Mouse (Mus musculus) intestine, embryonic 15.5 days (tissue): ENCODE results near the gene Rnaseh2c. TPM values are rescaled to one million over a fixed set of nuclear protein-coding genes. Genes with fewer than 3 reads are reported as not detected.

ENCODE experiments used
- ATAC-seq: fragments of 200-750 bp; cut with Nextera tagmentation; 2 replicates; pipeline ENCODE4 v1.8.0; 2017; ENCODE audit warnings: moderate TSS enrichment, moderate library complexity
- H3K27ac ChIP-seq: fragments of 300-500 bp; sonication (generic); 2 replicates; pipeline ENCODE4 v1.5.1; 2015; ENCODE audit warnings: mild to moderate bottlenecking, inconsistent platforms
- H3K27me3 ChIP-seq: fragments of 300-500 bp; sonication (generic); replicated peaks from 2 replicates; pipeline ENCODE4 v1.6.1; 2015; ENCODE audit warnings: inconsistent platforms
- H3K36me3 ChIP-seq: fragments of 300-500 bp; sonication (generic); 2 replicates; pipeline ENCODE4 v1.6.1; 2015; ENCODE audit warnings: inconsistent platforms
- H3K4me1 ChIP-seq: fragments of 300-500 bp; sonication (generic); replicated peaks from 2 replicates; pipeline ENCODE4 v1.6.1; 2015; ENCODE audit warnings: inconsistent platforms
- H3K4me2 ChIP-seq: fragments of 300-500 bp; sonication (generic); replicated peaks from 2 replicates; pipeline ENCODE4 v1.6.1; 2015; ENCODE audit warnings: mild to moderate bottlenecking, inconsistent platforms
- H3K4me3 ChIP-seq: fragments of 300-500 bp; sonication (generic); replicated peaks from 2 replicates; pipeline ENCODE4 v1.5.1; 2015; ENCODE audit warnings: inconsistent platforms
- H3K9ac ChIP-seq: fragments of 300-500 bp; sonication (generic); 2 replicates; pipeline ENCODE4 v1.6.1; 2015; ENCODE audit warnings: inconsistent platforms
- H3K9me3 ChIP-seq: fragments of 300-500 bp; sonication (generic); 2 replicates; pipeline ENCODE4 v1.6.1; 2016; ENCODE audit warnings: inconsistent platforms
- WGBS: fragments of 180-500 bp; shearing (Covaris S2); methylation state at CpG from one replicate; pipeline ENCODE4 v1.1.7; 2015; 5-methylcytosine and 5-hydroxymethylcytosine counted together
- polyA plus RNA-seq: library from polyadenylated mRNA; unstranded; fragments of >200 nt; fragmentation: Nextera tagmentation; extraction: Ambion mirVana; gene quantifications from 2 replicates; pipeline ENCODE4 v1.2.1, GENCODE M21; 2015

The Rnaseh2c gene
- polyA plus RNA-seq, 1 experiment from 2014 or later: 149 TPM

DNA sequence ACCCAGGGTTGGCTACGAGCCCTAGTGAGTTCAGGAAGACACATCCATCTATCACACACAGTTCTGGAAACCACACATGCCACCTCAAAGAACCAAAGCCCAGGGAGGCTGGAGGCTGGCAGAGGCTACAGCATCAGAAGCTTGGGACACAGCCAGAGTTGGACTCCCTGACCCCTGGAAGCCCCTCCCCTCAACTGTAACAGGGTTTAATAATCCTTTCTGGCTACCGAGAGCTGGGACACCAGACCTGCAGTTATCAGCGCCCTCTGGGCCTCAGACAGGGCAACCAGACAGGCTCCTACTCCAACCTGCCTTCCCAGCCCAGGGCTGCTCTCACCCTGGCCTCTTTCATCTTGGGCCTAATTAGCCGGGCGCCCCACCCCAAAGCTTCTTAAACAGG lies 35.4 kb upstream of the Rnaseh2c start:
- Histone ChIP-seq H3K4me1 (peaks cover 31% of the 10 kb centered on the region), H3K4me3 (0 out of 2 replicates have a peak overlapping the region, but pooled peaks have one; percentile 80), H3K9me3 (no peaks in the 10 kb centered on the region), H3K9ac (0 out of 2 replicates have a peak overlapping the region, but pooled peaks have one; percentile 86), H3K36me3 (peaks cover 8% of the 10 kb centered on the region; the same call in 1 of the 2 replicates), H3K4me2 (peak overlapping the region; percentile 96), H3K27ac (peak overlapping the region; percentile 97), H3K27me3 (peaks cover 6% of the 10 kb centered on the region)
- 54% methylated on average over 5 of the region's 5 CpGs for WGBS
- no peak for ATAC-seq

DNA sequence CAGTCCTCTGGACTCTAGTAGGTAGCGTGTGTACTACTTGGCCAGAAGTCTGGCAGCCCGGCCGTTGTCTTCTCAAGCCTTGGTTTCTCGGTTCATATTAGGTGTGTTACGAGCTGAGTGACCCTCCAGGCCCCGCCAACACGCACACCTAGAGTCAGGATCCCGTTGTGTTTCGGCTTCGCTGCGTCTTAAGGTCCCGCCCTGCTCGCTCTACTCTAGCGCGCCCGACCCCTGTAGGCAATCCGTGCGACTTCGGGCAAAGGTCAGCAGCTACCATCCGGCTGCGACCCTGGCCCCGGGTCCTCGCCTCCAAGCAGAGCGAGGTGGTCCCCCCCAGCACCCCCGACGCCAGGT lies 34.5 kb upstream of the Rnaseh2c start:
- 2% methylated on average over 26 of the region's 26 CpGs for WGBS
- ATAC-seq: peak; percentile 52
- peak overlapping the region; percentile 96 for H3K4me2 ChIP-seq
- no peaks in the 10 kb centered on the region for H3K9me3 ChIP-seq
- peak overlapping the region; percentile 86 for H3K9ac ChIP-seq
- H3K27ac ChIP-seq: peak overlapping the region; percentile 97
- H3K4me3 ChIP-seq: peak overlapping the region; percentile 80
- peaks cover 31% of the 10 kb centered on the region for H3K4me1 ChIP-seq
- H3K27me3 ChIP-seq: no peaks in the 10 kb centered on the region
- H3K36me3 ChIP-seq: peaks cover 8% of the 10 kb centered on the region; the same call in 1 of the 2 replicates

GRCm38 (mm10) chr19:5567534-5568469 lies 33.9 kb upstream of the Rnaseh2c start, which contains the start of gene Ap5b1:
Gene Ap5b1 (plus strand): TSS chr19:5568025.
- WGBS: under 1% methylated on average over 90 of the region's 102 CpGs
- H3K27me3 ChIP-seq: no peaks in the 10 kb centered on the region
- peak within 1 kb of the TSS; percentile 97 for H3K27ac ChIP-seq
- peaks cover 8% of the 10 kb centered on the region; the same call in 1 of the 2 replicates for H3K36me3 ChIP-seq
- no peaks in the 10 kb centered on the region for H3K9me3 ChIP-seq
- ATAC-seq: peak; percentile 93
- peaks cover 31% of the 10 kb centered on the region for H3K4me1 ChIP-seq
- H3K4me2 ChIP-seq: peak within 1 kb of the TSS; percentile 96
- peak within 1 kb of the TSS; percentile 80 for H3K4me3 ChIP-seq
- peak within 1 kb of the TSS; percentile 86 for H3K9ac ChIP-seq

GRCm38 (mm10) chr19:5568470-5569140 lies 33.1 kb upstream of the Rnaseh2c start:
- Histone ChIP-seq H3K4me2 (peak overlapping the region; percentile 96), H3K27ac (peak overlapping the region; percentile 97), H3K27me3 (no peaks in the 10 kb centered on the region), H3K4me3 (peak overlapping the region; percentile 80), H3K4me1 (peaks cover 31% of the 10 kb centered on the region), H3K9ac (peak overlapping the region; percentile 86), H3K36me3 (peaks cover 8% of the 10 kb centered on the region; the same call in 1 of the 2 replicates), H3K9me3 (no peaks in the 10 kb centered on the region)
- ATAC-seq: peak; percentile 22
- WGBS: 9% methylated on average over 27 of the region's 27 CpGs

- WGBS: 88% methylated on average over 10 of the region's 10 CpGs
- H3K4me3 ChIP-seq: no peak overlapping the region
- H3K4me2 ChIP-seq: 0 out of 2 replicates have a peak overlapping the region, but pooled peaks have one; percentile 96
Measured at GRCm38 (mm10) chr19:5569521-5569920, 32.2 kb upstream of the Rnaseh2c start.

DNA sequence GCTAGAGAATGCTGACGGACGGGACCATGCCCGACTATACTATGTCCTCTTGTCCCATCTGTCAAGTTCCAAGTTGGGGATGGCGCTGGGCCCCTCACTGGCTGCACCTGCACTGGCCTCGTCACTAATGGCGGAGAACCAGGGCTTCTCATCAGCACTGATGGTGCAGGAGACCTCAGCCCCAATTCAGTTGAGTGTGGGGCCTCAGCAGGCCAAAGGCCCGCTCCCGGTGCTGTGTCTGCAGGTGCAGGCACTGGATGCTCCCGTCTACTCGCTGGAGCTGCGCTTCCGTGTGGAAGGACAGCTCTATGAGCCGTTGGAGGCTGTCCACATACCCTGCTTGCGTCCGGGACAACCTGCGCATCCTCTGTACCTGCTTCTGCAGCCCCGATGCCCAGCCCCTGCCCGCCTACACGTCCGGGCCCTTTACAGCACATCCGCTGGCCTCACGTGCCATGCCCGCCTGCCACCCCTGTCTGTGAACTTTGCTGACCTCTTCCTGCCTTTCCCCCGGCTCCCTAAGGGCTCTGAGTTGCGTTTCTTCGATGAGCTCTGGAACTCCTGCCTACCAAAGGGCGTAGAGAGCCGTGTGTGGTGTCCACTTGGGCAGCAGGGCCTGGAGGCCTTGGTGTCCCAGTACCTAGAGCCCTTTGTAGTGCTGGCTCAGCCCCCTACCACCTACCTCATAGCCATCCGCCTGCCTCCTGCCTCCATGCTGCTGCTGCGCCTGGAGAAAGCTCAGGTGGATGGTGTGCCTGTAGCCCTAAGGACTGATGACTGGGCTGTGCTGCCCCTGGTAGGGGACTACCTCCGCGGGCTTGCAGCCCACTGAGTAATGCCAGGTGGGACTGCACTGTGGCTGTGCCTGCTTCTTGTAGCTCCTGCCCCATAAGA lies 31.1 kb upstream of the Rnaseh2c start:
- Histone ChIP-seq H3K27ac (no peak overlapping the region), H3K9ac (no peak overlapping the region), H3K4me3 (no peak overlapping the region), H3K36me3 (peaks cover 8% of the 10 kb centered on the region; the same call in 1 of the 2 replicates), H3K9me3 (no peaks in the 10 kb centered on the region), H3K4me1 (peaks cover 27% of the 10 kb centered on the region), H3K4me2 (no peak overlapping the region), H3K27me3 (no peaks in the 10 kb centered on the region)
- ATAC-seq: no peak
- WGBS: 89% methylated on average over 32 of the region's 32 CpGs

More at GRCm38 (mm10) chr19:5569521-5569920, 32.2 kb upstream of the Rnaseh2c start:
- no peak for ATAC-seq
- H3K4me1 ChIP-seq: peaks cover 28% of the 10 kb centered on the region
- no peaks in the 10 kb centered on the region for H3K9me3 ChIP-seq
- H3K27me3 ChIP-seq: no peaks in the 10 kb centered on the region
- H3K27ac ChIP-seq: no peak overlapping the region
- H3K9ac ChIP-seq: peak overlapping the region; percentile 12; the same call in 1 of the 2 replicates
- H3K36me3 ChIP-seq: peaks cover 8% of the 10 kb centered on the region; the same call in 1 of the 2 replicates

DNA sequence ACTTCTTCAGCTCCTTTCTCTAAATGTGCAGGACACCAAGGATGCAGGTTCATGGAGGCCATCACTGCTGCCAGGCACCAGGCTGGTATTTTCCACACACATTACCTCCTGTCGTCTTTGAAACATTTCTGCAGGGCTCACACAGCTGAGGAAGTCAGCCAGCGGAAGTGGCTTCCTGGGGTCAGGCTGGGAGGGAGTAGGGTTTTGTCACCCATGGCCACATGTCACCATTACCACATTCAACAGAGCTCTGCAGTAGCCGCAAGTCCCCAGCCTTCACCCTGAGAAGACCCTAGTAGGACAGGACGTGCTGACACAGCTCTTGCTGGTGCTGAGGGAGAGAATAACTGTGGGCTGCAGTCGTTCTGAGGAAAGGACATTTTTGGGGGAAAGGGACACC lies 29.8 kb upstream of the Rnaseh2c start:
- Histone ChIP-seq H3K27me3 (no peaks in the 10 kb centered on the region), H3K9me3 (no peaks in the 10 kb centered on the region), H3K36me3 (peaks cover 8% of the 10 kb centered on the region; the same call in 1 of the 2 replicates), H3K27ac (no peak overlapping the region), H3K4me1 (peaks cover 21% of the 10 kb centered on the region), H3K4me2 (no peak overlapping the region), H3K9ac (no peak overlapping the region), H3K4me3 (no peak overlapping the region)
- WGBS: 79% methylated on average over 5 of the region's 5 CpGs
- no peak for ATAC-seq

DNA sequence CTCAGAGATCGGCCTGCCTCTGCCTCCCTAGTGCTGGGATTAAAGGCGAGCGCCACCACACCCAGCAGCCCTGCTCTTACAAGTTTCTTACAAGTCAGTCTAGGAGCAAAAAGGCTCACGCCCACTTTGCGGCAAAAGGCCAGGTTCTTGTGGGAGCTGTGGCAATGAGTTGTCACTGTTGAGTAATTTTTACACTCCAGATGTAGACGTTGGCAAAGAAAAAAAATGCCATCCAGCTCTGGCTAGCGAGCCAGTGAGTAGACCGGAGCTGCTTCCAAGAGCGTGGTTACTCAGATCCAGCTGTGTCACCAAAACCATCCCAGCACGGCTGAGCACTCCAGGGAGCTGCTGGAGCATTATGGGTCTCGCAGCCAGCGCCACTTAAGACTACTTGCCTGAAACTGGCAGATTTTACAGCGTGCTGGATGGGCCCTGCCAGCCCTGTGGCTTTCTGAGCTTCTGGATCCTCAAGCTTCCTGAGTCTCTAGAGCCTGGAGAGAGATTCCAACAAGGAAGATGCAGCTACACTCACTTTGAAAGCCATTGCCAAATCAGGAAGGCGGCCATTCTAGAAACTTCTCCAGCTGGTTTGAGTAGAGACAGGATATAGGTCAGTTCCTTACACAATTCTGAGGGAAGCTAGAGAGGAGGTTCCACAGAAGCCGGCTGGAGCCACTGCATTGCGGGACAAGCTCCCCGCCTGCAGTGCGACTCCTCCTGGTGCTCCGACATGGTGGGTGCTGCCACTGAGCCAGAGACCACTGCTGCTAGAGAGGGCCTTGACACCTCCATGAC lies 29.1 kb upstream of the Rnaseh2c start:
- H3K9ac ChIP-seq: no peak overlapping the region
- peaks cover 8% of the 10 kb centered on the region; the same call in 1 of the 2 replicates for H3K36me3 ChIP-seq
- H3K4me1 ChIP-seq: peaks cover 15% of the 10 kb centered on the region
- H3K27me3 ChIP-seq: no peaks in the 10 kb centered on the region
- H3K27ac ChIP-seq: no peak overlapping the region
- 80% methylated on average over 19 of the region's 19 CpGs for WGBS
- H3K4me3 ChIP-seq: no peak overlapping the region
- H3K4me2 ChIP-seq: no peak overlapping the region
- ATAC-seq: no peak
- no peaks in the 10 kb centered on the region for H3K9me3 ChIP-seq

- ATAC-seq: no peak
Measured at GRCm38 (mm10) chr19:5575336-5575735, 26.3 kb upstream of the Rnaseh2c start.

DNA sequence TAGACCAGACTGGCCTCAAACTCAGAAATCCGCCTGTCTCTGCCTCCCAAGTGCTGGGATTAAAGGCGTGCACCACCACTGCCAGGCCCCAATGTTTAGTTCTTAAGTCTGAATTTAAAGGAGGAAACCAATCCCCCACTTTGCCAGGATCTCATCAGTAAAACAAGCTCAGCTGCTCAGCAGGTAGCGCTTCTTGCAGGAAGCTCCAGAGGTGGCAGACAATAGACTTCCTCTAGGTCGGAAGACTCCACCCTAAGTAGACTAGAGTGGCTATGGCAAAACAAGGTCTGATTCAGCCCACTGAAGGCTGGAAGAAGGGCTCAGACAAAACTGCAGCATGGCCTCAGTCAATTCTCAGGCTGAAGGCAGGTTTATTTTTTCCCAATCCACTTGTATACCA lies 21.7 kb upstream of the Rnaseh2c start:
- no peak overlapping the region for H3K27ac ChIP-seq
- no peaks in the 10 kb centered on the region for H3K27me3 ChIP-seq
- no peaks in the 10 kb centered on the region for H3K36me3 ChIP-seq
- H3K4me2 ChIP-seq: no peak overlapping the region
- no peak overlapping the region for H3K9ac ChIP-seq
- no peaks in the 10 kb centered on the region for H3K9me3 ChIP-seq
- 82% methylated on average over 4 of the region's 4 CpGs for WGBS
- H3K4me3 ChIP-seq: no peak overlapping the region
- H3K4me1 ChIP-seq: no peaks in the 10 kb centered on the region
- ATAC-seq: no peak

More at GRCm38 (mm10) chr19:5575336-5575735, 26.3 kb upstream of the Rnaseh2c start:
- no peak overlapping the region for H3K4me3 ChIP-seq
- H3K9ac ChIP-seq: no peak overlapping the region
- no peaks in the 10 kb centered on the region; the same call in 1 of the 2 replicates for H3K36me3 ChIP-seq
- no peaks in the 10 kb centered on the region for H3K27me3 ChIP-seq
- H3K4me2 ChIP-seq: no peak overlapping the region
- H3K27ac ChIP-seq: no peak overlapping the region
- H3K9me3 ChIP-seq: no peaks in the 10 kb centered on the region
- no peaks in the 10 kb centered on the region for H3K4me1 ChIP-seq
- WGBS: 76% methylated on average over 1 of the region's 1 CpGs

GRCm38 (mm10) chr19:5580776-5581175 lies 20.9 kb upstream of the Rnaseh2c start:
- H3K9me3 ChIP-seq: no peaks in the 10 kb centered on the region
- WGBS: 85% methylated on average over 6 of the region's 6 CpGs
- ATAC-seq: no peak

More at GRCm38 (mm10) chr19:5580776-5581175, 20.9 kb upstream of the Rnaseh2c start:
- H3K27me3 ChIP-seq: no peaks in the 10 kb centered on the region
- H3K4me1 ChIP-seq: no peaks in the 10 kb centered on the region
- H3K4me3 ChIP-seq: no peak overlapping the region
- H3K4me2 ChIP-seq: no peak overlapping the region
- H3K36me3 ChIP-seq: no peaks in the 10 kb centered on the region
- no peak overlapping the region for H3K27ac ChIP-seq
- H3K9ac ChIP-seq: no peak overlapping the region
